Mouse (Mus musculus) embryonic facial prominence, embryonic 14.5 days (tissue): ENCODE measurements around the gene Igfbp6. TPM values are rescaled to one million over a fixed set of nuclear protein-coding genes. Genes with fewer than 3 reads are reported as not detected.

Experiments used
- polyA plus RNA-seq: library from polyadenylated mRNA; unstranded; fragments of >200 nt; fragmentation: Nextera tagmentation; extraction: Ambion mirVana; gene quantifications from 2 replicates; pipeline ENCODE4 v1.2.1, GENCODE M21; 2014

Gene Igfbp6
- polyA plus RNA-seq, 1 experiment from 2014 or later = 20.1 TPM

Other genes with a start within 250 kb of the Igfbp6 start
- 66.3 and 145 TPM in 2 replicates for gene Krt4, start 219.6 kb upstream of the Igfbp6 start, polyA plus RNA-seq
- 8.9 and 9.2 TPM in 2 replicates for gene Krt79, start 204.0 kb upstream of the Igfbp6 start, polyA plus RNA-seq
- gene Krt78, start 190.1 kb upstream of the Igfbp6 start, polyA plus RNA-seq = 0.25 and 1.7 TPM in 2 replicates
- gene Krt8, start 139.9 kb upstream of the Igfbp6 start, polyA plus RNA-seq = 69.1 and 105 TPM in 2 replicates
- 61.0 and 70.0 TPM in 2 replicates for gene Krt18, start 116.2 kb upstream of the Igfbp6 start, polyA plus RNA-seq
- gene Eif4b, start 70.6 kb upstream of the Igfbp6 start, polyA plus RNA-seq = 123 and 141 TPM in 2 replicates
- 45.9 and 56.4 TPM in 2 replicates for gene Tns2, start 43.9 kb upstream of the Igfbp6 start, polyA plus RNA-seq
- gene Spryd3, start 8.1 kb upstream of the Igfbp6 start, polyA plus RNA-seq = 19.2 TPM in 2 replicates
- 0.17 and 0.63 TPM in 2 replicates for gene Soat2, start 6.2 kb downstream of the Igfbp6 start, polyA plus RNA-seq
- gene Zfp740, start 58.9 kb downstream of the Igfbp6 start, polyA plus RNA-seq = 48.6 and 49.8 TPM in 2 replicates
- gene Csad, start 60.4 kb downstream of the Igfbp6 start, polyA plus RNA-seq = 63.6 and 66.8 TPM in 2 replicates
- gene Itgb7, start 87.6 kb downstream of the Igfbp6 start, polyA plus RNA-seq = 2.1 and 4.1 TPM in 2 replicates
- gene Rarg, start 113.2 kb downstream of the Igfbp6 start, polyA plus RNA-seq = 73.8 and 75.3 TPM in 2 replicates
- gene Gm9918, start 126.2 kb downstream of the Igfbp6 start, polyA plus RNA-seq = 0.71 and 1.1 TPM in 2 replicates
- gene Mfsd5, start 135.1 kb downstream of the Igfbp6 start, polyA plus RNA-seq = 64.6 and 67.2 TPM in 2 replicates
- 22.4 and 24.0 TPM in 2 replicates for gene Espl1, start 151.9 kb downstream of the Igfbp6 start, polyA plus RNA-seq
- 466 and 478 TPM in 2 replicates for gene Pfdn5, start 181.8 kb downstream of the Igfbp6 start, polyA plus RNA-seq
- 79.0 and 83.2 TPM in 2 replicates for gene Myg1, start 187.3 kb downstream of the Igfbp6 start, polyA plus RNA-seq
- gene Aaas, start 206.4 kb downstream of the Igfbp6 start, polyA plus RNA-seq = 52.5 and 60.5 TPM in 2 replicates
- 31.2 and 45.0 TPM in 2 replicates for gene Sp7, start 222.8 kb downstream of the Igfbp6 start, polyA plus RNA-seq